Mouse (Mus musculus) CH12.LX (cell line): ENCODE measurements around the gene Nfia. TPM values are rescaled to one million over a fixed set of nuclear protein-coding genes. Genes with fewer than 3 reads are reported as not detected.

Source experiments
- DNase-seq: peaks from one replicate; pipeline ENCODE4 v3.0.0-alpha.2; 2013; ENCODE audit errors: extremely low read depth
- H3K27ac ChIP-seq: 2 replicates; pipeline ENCODE4 v1.5.1; 2012; ENCODE audit warnings: low read depth, mild to moderate bottlenecking, control low read depth, moderate library complexity; ENCODE audit not compliant: insufficient read depth
- H3K27me3 ChIP-seq: replicated peaks from 2 replicates; pipeline ENCODE3; 2012; ENCODE audit warnings: inconsistent platforms
- H3K36me3 ChIP-seq, 2 experiments: replicated peaks in 1 of 2; 2 replicates each; pipeline versions ENCODE3 to v1.6.1; 2012; ENCODE audit warnings: inconsistent platforms in 1 of 2, low read length in 1 of 2, mild to moderate bottlenecking in 1 of 2, mixed read lengths in 1 of 2, moderate library complexity in 1 of 2; ENCODE audit not compliant: control insufficient read depth in 1 of 2, insufficient read depth in 1 of 2
- H3K4me1 ChIP-seq, 2 experiments: 2 replicates each; pipeline ENCODE4 v1.6.1; 2012; ENCODE audit warnings: inconsistent platforms in 1 of 2, moderate library complexity in 1 of 2; ENCODE audit not compliant: insufficient read depth in 2 of 2, control insufficient read depth in 1 of 2
- H3K4me2 ChIP-seq: 2 replicates; pipeline ENCODE4 v1.6.1; 2012; ENCODE audit warnings: low read depth, mild to moderate bottlenecking, control low read depth; ENCODE audit not compliant: poor library complexity, insufficient read depth, severe bottlenecking
- H3K4me3 ChIP-seq, 3 experiments: fragments of 150-350 bp in 1 of 3; sonication (generic) in 1 of 3; replicated peaks in 1 of 3; 2 replicates each; pipeline versions ENCODE3 to v1.5.1; 2011 to 2012; ENCODE audit warnings: low read depth in 2 of 3, low read length in 2 of 3, mild to moderate bottlenecking in 2 of 3, moderate library complexity in 2 of 3, control low read depth in 1 of 3, improper control_type of control experiment in 1 of 3, inconsistent platforms in 1 of 3, mixed read lengths in 1 of 3; ENCODE audit not compliant: poor library complexity in 1 of 3
- H3K79me2 ChIP-seq: replicated peaks from 2 replicates; pipeline ENCODE4 v1.6.1; 2012; ENCODE audit warnings: mild to moderate bottlenecking, moderate library complexity; ENCODE audit not compliant: control insufficient read depth, poor library complexity, insufficient read depth, severe bottlenecking; ENCODE audit errors: extremely low read depth
- H3K9ac ChIP-seq: 2 replicates; pipeline ENCODE4 v1.6.1; 2012; ENCODE audit warnings: low read depth, mild to moderate bottlenecking, control low read depth, moderate library complexity; ENCODE audit not compliant: insufficient read depth
- H3K9me3 ChIP-seq: replicated peaks from 2 replicates; pipeline ENCODE3; 2012; ENCODE audit warnings: low read length, inconsistent platforms, mixed read lengths
- BHLHE40 ChIP-seq: IDR thresholded peaks from 2 replicates; pipeline ENCODE4 v1.6.1; 2011; ENCODE audit warnings: mild to moderate bottlenecking, low read depth, low read length, improper control_type of control experiment
- CHD1 ChIP-seq: IDR thresholded peaks from 2 replicates; pipeline ENCODE4 v1.6.1; 2012; ENCODE audit warnings: low read depth, low read length, improper control_type of control experiment, inconsistent platforms
- CTCF ChIP-seq, 2 experiments: IDR thresholded peaks in 1 of 2; conservative IDR thresholded peaks in 1 of 2; 2 replicates each; pipeline ENCODE4 v1.5.1; 2011 to 2012; ENCODE audit warnings: low read depth in 2 of 2, low read length in 2 of 2, improper control_type of control experiment in 1 of 2, inconsistent platforms in 1 of 2, mild to moderate bottlenecking in 1 of 2, moderate library complexity in 1 of 2
- E2F4 ChIP-seq: IDR thresholded peaks from 2 replicates; pipeline ENCODE4 v1.6.1; 2011; ENCODE audit warnings: low read depth, low read length, improper control_type of control experiment; ENCODE audit not compliant: insufficient replicate concordance
- ELF1 ChIP-seq: IDR thresholded peaks from 2 replicates; pipeline ENCODE4 v1.6.1; 2014; ENCODE audit warnings: low read depth, mild to moderate bottlenecking, inconsistent platforms, low read length, improper control_type of control experiment
- ETS1 ChIP-seq: conservative IDR thresholded peaks from 2 replicates; pipeline ENCODE4 v1.6.1; 2012; ENCODE audit warnings: low read depth, mild to moderate bottlenecking, inconsistent platforms, low read length, improper control_type of control experiment, moderate library complexity
- HCFC1 ChIP-seq: IDR thresholded peaks from 2 replicates; pipeline ENCODE4 v1.6.1; 2012; ENCODE audit warnings: low read depth, mild to moderate bottlenecking, inconsistent platforms, low read length, improper control_type of control experiment
- JUND ChIP-seq: conservative IDR thresholded peaks from 2 replicates; pipeline ENCODE4 v1.6.1; 2011; ENCODE audit warnings: low read depth, low read length, improper control_type of control experiment
- SIN3A ChIP-seq: IDR thresholded peaks from 2 replicates; pipeline ENCODE4 v1.6.1; 2012; ENCODE audit warnings: low read length, improper control_type of control experiment, inconsistent platforms
- ZKSCAN1 ChIP-seq: IDR thresholded peaks from 2 replicates; pipeline ENCODE4 v1.6.1; 2012; ENCODE audit warnings: low read depth, inconsistent platforms, low read length, improper control_type of control experiment, borderline replicate concordance
- dilution Hi-C: fragments of 300-500 bp; cut with MboI; formaldehyde crosslinking; loops from 2 replicates; pipeline ENCODE4 v1.14.3; 2020; ENCODE audit warnings: low sequenced_read_pairs; ENCODE audit not compliant: extremely low pct_unique_long_range_greater_than_20kb, extremely low pct_ligation_motif_present
- in situ Hi-C: fragments of 300-500 bp; cut with MboI; formaldehyde crosslinking; loops from 3 replicates; pipeline ENCODE4 v1.14.3; 2019; ENCODE audit warnings: low sequenced_read_pairs, low pct_ligation_motif_present, low pct_unique_long_range_greater_than_20kb, mixed read lengths
- polyA plus RNA-seq: library from polyadenylated mRNA; unstranded; fragments of >175 nt; gene quantifications from 2 replicates; pipeline ENCODE4 v1.2.1, GENCODE M21; 2012; ENCODE audit warnings: low read depth; ENCODE audit not compliant: insufficient read length
- total RNA-seq, 2 experiments: library from RNA; depleted of rRNA; stranded (reverse); fragments of 300-350 nt in 1 of 2; fragments of >200 nt in 1 of 2; gene quantifications; 2 replicates each; pipeline ENCODE4 v1.2.3; 2012 to 2014

Gene Nfia
- total and polyA plus RNA-seq, 3 experiments: not detected

- Histone ChIP-seq H3K36me3 (no peaks in the 10 kb centered on the region), H3K4me2 (no peak overlapping the region), H3K79me2 (no peaks in the 10 kb centered on the region), H3K4me3 (no peak overlapping the region), H3K27ac (no peak overlapping the region), H3K9ac (no peak overlapping the region), H3K4me1 (no peaks in the 10 kb centered on the region), H3K9me3 (peaks cover 67% of the 10 kb centered on the region), H3K27me3 (no peaks in the 10 kb centered on the region)
- dilution Hi-C loops (no loop called here), in situ Hi-C loops (no loop called here)
- TF ChIP-seq SIN3A (no peak), ETS1 (no peak), ZKSCAN1 (no peak)
- no peak for DNase-seq
These were observed 44.0 kb upstream of the Nfia start for GRCm38 (mm10) chr4:97728520-97728919.

GRCm38 (mm10) chr4:97729999-97730398 lies 42.5 kb upstream of the Nfia start:
- Histone ChIP-seq H3K27ac (no peak overlapping the region), H3K4me3 (no peak overlapping the region), H3K9me3 (peaks cover 59% of the 10 kb centered on the region), H3K4me2 (no peak overlapping the region), H3K9ac (no peak overlapping the region), H3K27me3 (no peaks in the 10 kb centered on the region), H3K36me3 (no peaks in the 10 kb centered on the region), H3K4me1 (no peaks in the 10 kb centered on the region), H3K79me2 (no peaks in the 10 kb centered on the region)
- in situ Hi-C loops (no loop called here), dilution Hi-C loops (no loop called here)
- DNase-seq: no peak
- TF ChIP-seq CTCF (conservative IDR thresholded peaks at IDR 0.05 in 1 of 2, IDR thresholded peaks at IDR 0.05 in 1 of 2; ENCODE audit: low read depth in 2 of 2, low read length in 2 of 2): no peak
- no peak for TF ChIP-seq ELF1
- TF ChIP-seq BHLHE40: no peak
- no peak for TF ChIP-seq JUND
- TF ChIP-seq E2F4: no peak
- TF ChIP-seq HCFC1: no peak

DNA sequence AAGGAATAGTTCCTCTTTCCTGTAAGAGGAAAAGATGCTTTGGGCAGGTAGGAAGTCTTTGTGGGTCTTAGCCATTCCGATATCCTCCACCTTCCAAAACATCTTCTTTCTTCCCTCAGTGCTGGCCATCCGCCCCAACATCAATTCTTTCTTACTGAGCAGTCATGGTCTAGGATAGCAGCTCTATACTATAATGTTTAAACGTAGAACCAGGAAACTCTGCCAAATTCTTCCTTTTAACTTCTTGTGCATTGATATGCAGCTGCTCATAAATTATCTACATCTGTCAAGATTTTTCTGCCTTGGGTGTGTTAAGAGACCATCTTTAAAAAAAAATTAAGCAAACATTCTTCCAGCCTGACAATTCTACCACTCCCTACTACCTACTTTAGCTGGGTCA lies 42.1 kb upstream of the Nfia start:
- no peak for DNase-seq
- H3K27ac ChIP-seq: no peak overlapping the region
- no peaks in the 10 kb centered on the region for H3K27me3 ChIP-seq
- dilution Hi-C loops: no loop called here
- no peaks in the 10 kb centered on the region for H3K79me2 ChIP-seq
- H3K4me3 ChIP-seq: no peak overlapping the region
- H3K36me3 ChIP-seq: no peaks in the 10 kb centered on the region
- peaks cover 56% of the 10 kb centered on the region for H3K9me3 ChIP-seq
- no peaks in the 10 kb centered on the region for H3K4me1 ChIP-seq
- in situ Hi-C loops: no loop called here
- no peak overlapping the region for H3K4me2 ChIP-seq
- TF ChIP-seq CHD1: no peak
- no peak overlapping the region for H3K9ac ChIP-seq
